Mouse (Mus musculus) intestine, embryonic 16.5 days (tissue): ENCODE measurements around the gene Bri3bp. TPM values are rescaled to one million over a fixed set of nuclear protein-coding genes. Genes with fewer than 3 reads are reported as not detected.
"Not testable (repeated sequence)": the region's sequence is repeated elsewhere in the genome, so short reads cannot be mapped to it uniquely, and the experiment has no call there.

ENCODE experiments used
- ATAC-seq: fragments of 200-750 bp; cut with Nextera tagmentation; 2 replicates; pipeline ENCODE4 v1.8.0; 2017; ENCODE audit warnings: moderate TSS enrichment, moderate library complexity
- H3K27ac ChIP-seq: fragments of 300-500 bp; sonication (generic); 2 replicates; pipeline ENCODE4 v1.5.1; 2014; ENCODE audit warnings: mild to moderate bottlenecking, low read length
- H3K27me3 ChIP-seq: fragments of 300-500 bp; sonication (generic); replicated peaks from 2 replicates; pipeline ENCODE4 v1.6.1; 2014; ENCODE audit warnings: low read length, control low read depth, mixed read lengths; ENCODE audit not compliant: control insufficient read depth, insufficient read depth
- H3K36me3 ChIP-seq: fragments of 300-500 bp; sonication (generic); 2 replicates; pipeline ENCODE4 v1.6.1; 2014; ENCODE audit warnings: low read length, control low read depth; ENCODE audit not compliant: control insufficient read depth, insufficient read depth
- H3K4me1 ChIP-seq: fragments of 300-500 bp; sonication (generic); 2 replicates; pipeline ENCODE4 v1.6.1; 2014; ENCODE audit warnings: low read length, control low read depth, mixed read lengths; ENCODE audit not compliant: control insufficient read depth, insufficient read depth
- H3K4me2 ChIP-seq: fragments of 300-500 bp; sonication (generic); 2 replicates; pipeline ENCODE4 v1.6.1; 2014; ENCODE audit warnings: low read depth, low read length, control low read depth
- H3K4me3 ChIP-seq: fragments of 300-500 bp; sonication (generic); 2 replicates; pipeline ENCODE4 v1.5.1; 2014; ENCODE audit warnings: mild to moderate bottlenecking, low read length
- H3K9ac ChIP-seq: fragments of 300-500 bp; sonication (generic); 2 replicates; pipeline ENCODE4 v1.6.1; 2014; ENCODE audit warnings: low read depth, low read length
- H3K9me3 ChIP-seq: fragments of 300-500 bp; sonication (generic); 2 replicates; pipeline ENCODE4 v1.6.1; 2016; ENCODE audit warnings: low read length, control low read depth; ENCODE audit not compliant: control insufficient read depth
- WGBS: fragments of 180-500 bp; shearing (Covaris S2); extraction: QIAGEN DNeasy Blood & Tissue Kit; methylation state at CpG from one replicate; pipeline ENCODE4 v1.1.7; 2014; 5-methylcytosine and 5-hydroxymethylcytosine counted together
- polyA plus RNA-seq: library from polyadenylated mRNA; unstranded; fragments of >200 nt; fragmentation: Nextera tagmentation; extraction: Ambion mirVana; gene quantifications from 2 replicates; pipeline ENCODE4 v1.2.1, GENCODE M21; 2015

Gene Bri3bp
- polyA plus RNA-seq, 1 experiment from 2014 or later, result 58.2 TPM

GRCm38 (mm10) chr5:125487375-125488115, 46.2 kb downstream of the Bri3bp start:
- Histone ChIP-seq H3K4me2 (no peak overlapping the region), H3K9me3 (no peaks in the 10 kb centered on the region), H3K9ac (no peak overlapping the region), H3K36me3 (peaks cover 14% of the 10 kb centered on the region), H3K27me3 (no peaks in the 10 kb centered on the region), H3K4me1 (no peaks in the 10 kb centered on the region), H3K27ac (no peak overlapping the region), H3K4me3 (no peak overlapping the region)
- WGBS, result 79% methylated on average over 11 of the region's 11 CpGs
- ATAC-seq, result no peak

- WGBS, result 52% methylated on average over 4 of the region's 4 CpGs
- peak; percentile 42; the same call in 1 of the 2 replicates for ATAC-seq
- no peak overlapping the region for H3K27ac ChIP-seq
- H3K4me3 ChIP-seq, result no peak overlapping the region
- H3K4me1 ChIP-seq, result no peaks in the 10 kb centered on the region
- no peak overlapping the region for H3K9ac ChIP-seq
- no peaks in the 10 kb centered on the region for H3K9me3 ChIP-seq
- no peak overlapping the region for H3K4me2 ChIP-seq
- peaks cover 8% of the 10 kb centered on the region for H3K36me3 ChIP-seq
- no peaks in the 10 kb centered on the region for H3K27me3 ChIP-seq
Observed at GRCm38 (mm10) chr5:125488116-125488455, 46.7 kb downstream of the Bri3bp start.

- not testable (repeated sequence) for H3K4me1 ChIP-seq, H3K9ac ChIP-seq, ATAC-seq, H3K27ac ChIP-seq, H3K27me3 ChIP-seq, H3K36me3 ChIP-seq, H3K4me3 ChIP-seq, H3K9me3 ChIP-seq, H3K4me2 ChIP-seq
- WGBS, result 92% methylated on average over 5 of the region's 5 CpGs
Observed at GRCm38 (mm10) chr5:125488953-125489352, 47.6 kb downstream of the Bri3bp start.

GRCm38 (mm10) chr5:125491107-125491506, 49.7 kb downstream of the Bri3bp start:
- Histone ChIP-seq H3K36me3 (peaks cover 6% of the 10 kb centered on the region), H3K4me1 (no peaks in the 10 kb centered on the region), H3K4me3 (no peak overlapping the region), H3K27ac (no peak overlapping the region), H3K27me3 (no peaks in the 10 kb centered on the region), H3K4me2 (no peak overlapping the region), H3K9me3 (no peaks in the 10 kb centered on the region), H3K9ac (no peak overlapping the region)
- no peak for ATAC-seq
- 90% methylated on average over 10 of the region's 10 CpGs for WGBS

- H3K27me3 ChIP-seq, result no peaks in the 10 kb centered on the region
- WGBS, result 73% methylated on average over 17 of the region's 17 CpGs
- ATAC-seq, result peak; percentile 17; the same call in 1 of the 2 replicates
- H3K4me3 ChIP-seq, result no peak overlapping the region
- no peak overlapping the region for H3K4me2 ChIP-seq
- no peaks in the 10 kb centered on the region for H3K4me1 ChIP-seq
- no peak overlapping the region for H3K27ac ChIP-seq
- H3K9me3 ChIP-seq, result no peaks in the 10 kb centered on the region
- H3K36me3 ChIP-seq, result peaks cover 6% of the 10 kb centered on the region
- H3K9ac ChIP-seq, result no peak overlapping the region
Observed at GRCm38 (mm10) chr5:125492379-125493092, 51.2 kb downstream of the Bri3bp start.

- Histone ChIP-seq H3K4me3 (no peak overlapping the region), H3K36me3 (peaks cover 6% of the 10 kb centered on the region), H3K27ac (no peak overlapping the region), H3K9ac (no peak overlapping the region), H3K27me3 (no peaks in the 10 kb centered on the region), H3K4me2 (no peak overlapping the region), H3K4me1 (no peaks in the 10 kb centered on the region), H3K9me3 (no peaks in the 10 kb centered on the region)
- ATAC-seq, result no peak
- WGBS, result 75% methylated on average over 5 of the region's 5 CpGs
Observed at GRCm38 (mm10) chr5:125493093-125493423, 51.7 kb downstream of the Bri3bp start.

- no peak overlapping the region for H3K4me2 ChIP-seq
- H3K9ac ChIP-seq, result no peak overlapping the region
- H3K27ac ChIP-seq, result no peak overlapping the region
- 94% methylated on average over 10 of the region's 10 CpGs for WGBS
- H3K27me3 ChIP-seq, result no peaks in the 10 kb centered on the region
- H3K4me3 ChIP-seq, result no peak overlapping the region
- no peaks in the 10 kb centered on the region for H3K4me1 ChIP-seq
- ATAC-seq, result no peak
- H3K9me3 ChIP-seq, result no peaks in the 10 kb centered on the region
- peaks cover 2% of the 10 kb centered on the region; the same call in 1 of the 2 replicates for H3K36me3 ChIP-seq
Observed at GRCm38 (mm10) chr5:125495655-125496054, 54.3 kb downstream of the Bri3bp start.

- Histone ChIP-seq H3K4me3 (no peak overlapping the region), H3K4me1 (no peaks in the 10 kb centered on the region), H3K4me2 (no peak overlapping the region), H3K9ac (no peak overlapping the region), H3K27me3 (no peaks in the 10 kb centered on the region), H3K27ac (no peak overlapping the region), H3K9me3 (no peaks in the 10 kb centered on the region), H3K36me3 (peaks cover 2% of the 10 kb centered on the region; the same call in 1 of the 2 replicates)
- 71% methylated on average over 12 of the region's 12 CpGs for WGBS
- ATAC-seq, result peak; percentile 76
Observed at GRCm38 (mm10) chr5:125497821-125498600, 56.6 kb downstream of the Bri3bp start.

GRCm38 (mm10) chr5:125501505-125501904, 60.1 kb downstream of the Bri3bp start:
- H3K9ac ChIP-seq, result no peak overlapping the region
- no peaks in the 10 kb centered on the region for H3K27me3 ChIP-seq
- no peaks in the 10 kb centered on the region for H3K4me1 ChIP-seq
- 89% methylated on average over 6 of the region's 6 CpGs for WGBS
- H3K9me3 ChIP-seq, result no peaks in the 10 kb centered on the region
- H3K4me2 ChIP-seq, result no peak overlapping the region
- no peak overlapping the region for H3K4me3 ChIP-seq
- H3K36me3 ChIP-seq, result peaks cover 7% of the 10 kb centered on the region; the same call in 1 of the 2 replicates
- ATAC-seq, result no peak
- H3K27ac ChIP-seq, result no peak overlapping the region
